Mouse (Mus musculus) limb, embryonic 14.5 days (tissue): ENCODE data around the gene Mt2. TPM values are rescaled to one million over a fixed set of nuclear protein-coding genes. Genes with fewer than 3 reads are reported as not detected.

Source experiments
- ATAC-seq: fragments of 200-750 bp; cut with Nextera tagmentation; 2 replicates; pipeline ENCODE4 v1.8.0; 2017; ENCODE audit warnings: low read depth, moderate number of reproducible peaks, moderate TSS enrichment; ENCODE audit not compliant: low FRiP score
- DNase-seq: peaks from one replicate; pipeline ENCODE4 v3.0.0-alpha.2; 2015; ENCODE audit warnings: low spot score
- H3K27ac ChIP-seq: fragments of 300-500 bp; sonication (generic); replicated peaks from 2 replicates; pipeline ENCODE4 v1.5.1; 2014; ENCODE audit warnings: low read depth, mild to moderate bottlenecking, low read length, moderate library complexity, mixed read lengths
- H3K27me3 ChIP-seq: fragments of 300-500 bp; sonication (generic); 2 replicates; pipeline ENCODE4 v1.6.1; 2014; ENCODE audit warnings: low read length, mixed read lengths; ENCODE audit not compliant: control insufficient read depth, insufficient read depth
- H3K36me3 ChIP-seq: fragments of 300-500 bp; sonication (generic); 2 replicates; pipeline ENCODE4 v1.6.1; 2014; ENCODE audit warnings: mild to moderate bottlenecking, low read length, moderate library complexity, mixed read lengths; ENCODE audit not compliant: control insufficient read depth, insufficient read depth
- H3K4me1 ChIP-seq: fragments of 300-500 bp; sonication (generic); 2 replicates; pipeline ENCODE4 v1.6.1; 2014; ENCODE audit warnings: antibody characterized with exemption, low read length, mixed read lengths; ENCODE audit not compliant: control insufficient read depth, insufficient read depth
- H3K4me2 ChIP-seq: fragments of 300-500 bp; sonication (generic); replicated peaks from 2 replicates; pipeline ENCODE4 v1.6.1; 2014; ENCODE audit warnings: low read depth, mild to moderate bottlenecking, low read length, moderate library complexity; ENCODE audit not compliant: severe bottlenecking
- H3K4me3 ChIP-seq: fragments of 300-500 bp; sonication (generic); replicated peaks from 2 replicates; pipeline ENCODE4 v1.5.1; 2014; ENCODE audit warnings: low read length
- H3K9ac ChIP-seq: fragments of 300-500 bp; sonication (generic); 2 replicates; pipeline ENCODE4 v1.6.1; 2014; ENCODE audit warnings: mild to moderate bottlenecking, low read depth, low read length, moderate library complexity; ENCODE audit not compliant: severe bottlenecking
- H3K9me3 ChIP-seq: fragments of 300-500 bp; sonication (generic); 2 replicates; pipeline ENCODE4 v1.6.1; 2016; ENCODE audit warnings: low read length; ENCODE audit not compliant: control insufficient read depth
- POLR2A ChIP-seq: fragments of 200-500 bp; IDR thresholded peaks from 2 replicates; pipeline ENCODE4 v1.8.0; 2012; ENCODE audit warnings: inconsistent platforms, mild to moderate bottlenecking, moderate library complexity, borderline replicate concordance; ENCODE audit not compliant: insufficient read depth, insufficient read length; ENCODE audit errors: extremely low read depth
- WGBS: fragments of 180-500 bp; shearing (Covaris S2); extraction: QIAGEN DNeasy Blood & Tissue Kit; methylation state at CpG from one replicate; pipeline ENCODE4 v1.1.7; 2014; 5-methylcytosine and 5-hydroxymethylcytosine counted together
- polyA plus RNA-seq, 2 experiments: library from polyadenylated mRNA; depleted of rRNA in 1 of 2; stranded (reverse) in 1 of 2; unstranded in 1 of 2; fragments of >200 nt; fragmentation: Nextera tagmentation in 1 of 2; extraction: Ambion mirVana in 1 of 2; gene quantifications; 2 replicates each; pipeline versions ENCODE4 v1.2.1 to v1.2.3; 2012 to 2014

Mt2 gene
- polyA plus RNA-seq, 2 experiments = 48.1 to 51.6 TPM

- no peak for TF ChIP-seq POLR2A
- Histone ChIP-seq H3K4me2 (peak overlapping the region; percentile 87), H3K27ac (no peak overlapping the region), H3K36me3 (no peaks in the 10 kb centered on the region), H3K4me1 (peaks cover 19% of the 10 kb centered on the region), H3K9ac (peak overlapping the region; percentile 40; the same call in 1 of the 2 replicates), H3K27me3 (peaks cover 74% of the 10 kb centered on the region), H3K9me3 (no peaks in the 10 kb centered on the region), H3K4me3 (peak overlapping the region; percentile 46)
- ATAC-seq (no peak), DNase-seq (no peak)
- WGBS = 3% methylated on average over 39 of the region's 39 CpGs
Measured at GRCm38 (mm10) chr8:94172809-94173732, 607 bp downstream of the Mt2 start.

- no peak for DNase-seq
- Histone ChIP-seq H3K27me3 (peaks cover 82% of the 10 kb centered on the region), H3K9me3 (no peaks in the 10 kb centered on the region), H3K36me3 (no peaks in the 10 kb centered on the region), H3K27ac (no peak overlapping the region), H3K4me3 (no peak overlapping the region), H3K9ac (no peak overlapping the region), H3K4me1 (peaks cover 19% of the 10 kb centered on the region), H3K4me2 (peak overlapping the region; percentile 87; the same call in 1 of the 2 replicates)
- WGBS = 49% methylated on average over 11 of the region's 11 CpGs
- no peak for TF ChIP-seq POLR2A
- ATAC-seq = no peak
Measured at GRCm38 (mm10) chr8:94173848-94174403, 1.5 kb downstream of the Mt2 start.

GRCm38 (mm10) chr8:94174619-94175213 lies 2.3 kb downstream of the Mt2 start:
- no peak for TF ChIP-seq POLR2A
- Histone ChIP-seq H3K27ac (no peak overlapping the region), H3K4me3 (no peak overlapping the region), H3K36me3 (no peaks in the 10 kb centered on the region), H3K9ac (no peak overlapping the region), H3K27me3 (peaks cover 90% of the 10 kb centered on the region), H3K4me1 (peaks cover 25% of the 10 kb centered on the region), H3K9me3 (no peaks in the 10 kb centered on the region), H3K4me2 (no peak overlapping the region)
- 31% methylated on average over 7 of the region's 7 CpGs for WGBS
- no peak for ATAC-seq
- DNase-seq = no peak

GRCm38 (mm10) chr8:94177716-94178390 lies 5.4 kb downstream of the Mt2 start:
- WGBS = 58% methylated on average over 7 of the region's 7 CpGs
- Histone ChIP-seq H3K36me3 (no peaks in the 10 kb centered on the region), H3K4me3 (no peak overlapping the region), H3K9ac (no peak overlapping the region), H3K27ac (no peak overlapping the region), H3K4me2 (no peak overlapping the region), H3K27me3 (peaks cover 94% of the 10 kb centered on the region), H3K9me3 (no peaks in the 10 kb centered on the region), H3K4me1 (peaks cover 14% of the 10 kb centered on the region)
- ATAC-seq = no peak
- no peak for TF ChIP-seq POLR2A
- DNase-seq = no peak
